Mouse (Mus musculus): ENCODE measurements around the gene Nlrc5. TPM values are rescaled to one million over a fixed set of nuclear protein-coding genes. Genes with fewer than 3 reads are reported as not detected.
"Not testable (repeated sequence)": the region's sequence is repeated elsewhere in the genome, so short reads cannot be mapped to it uniquely, and the experiment has no call there.

Gene Nlrc5
- polyA plus RNA-seq, 1 experiment from 2014 or later, result not detected

GRCm38 (mm10) chr8:94452991-94453390, 18.8 kb downstream of the Nlrc5 start:
- H3K4me3 ChIP-seq; H3K27me3 ChIP-seq (ENCODE audit: low read depth, poor library complexity, severe bottlenecking); H3K36me3 ChIP-seq; H3K9me3 ChIP-seq (replicated peaks); DNase-seq (ENCODE audit: low spot score); H3K27ac ChIP-seq; H3K4me1 ChIP-seq: not testable (repeated sequence)
- 93% methylated on average over 15 of the region's 15 CpGs for WGBS

GRCm38 (mm10) chr8:94453868-94454488, 19.8 kb downstream of the Nlrc5 start:
- 86% methylated on average over 6 of the region's 6 CpGs for WGBS
- Histone ChIP-seq H3K9me3 (replicated peaks) (no peaks in the 10 kb centered on the region), H3K27me3 (ENCODE audit: low read depth, poor library complexity, severe bottlenecking) (no peaks in the 10 kb centered on the region), H3K4me1 (no peaks in the 10 kb centered on the region), H3K36me3 (no peaks in the 10 kb centered on the region), H3K4me3 (no peak overlapping the region), H3K27ac (no peak overlapping the region)
- DNase-seq (ENCODE audit: low spot score), result no peak

- Histone ChIP-seq H3K4me3 (no peak overlapping the region), H3K27me3 (ENCODE audit: low read depth, poor library complexity, severe bottlenecking) (no peaks in the 10 kb centered on the region), H3K4me1 (no peaks in the 10 kb centered on the region), H3K27ac (no peak overlapping the region), H3K36me3 (no peaks in the 10 kb centered on the region), H3K9me3 (replicated peaks) (no peaks in the 10 kb centered on the region)
- 90% methylated on average over 5 of the region's 5 CpGs for WGBS
- no peak for DNase-seq (ENCODE audit: low spot score)
These were observed 20.7 kb downstream of the Nlrc5 start for GRCm38 (mm10) chr8:94454905-94455304.

- Histone ChIP-seq H3K27ac (no peak overlapping the region), H3K27me3 (ENCODE audit: low read depth, poor library complexity, severe bottlenecking) (no peaks in the 10 kb centered on the region), H3K36me3 (no peaks in the 10 kb centered on the region), H3K4me1 (no peaks in the 10 kb centered on the region), H3K4me3 (no peak overlapping the region), H3K9me3 (replicated peaks) (no peaks in the 10 kb centered on the region)
- no peak for DNase-seq (ENCODE audit: low spot score)
- 89% methylated on average over 5 of the region's 5 CpGs for WGBS
These were observed 21.9 kb downstream of the Nlrc5 start for GRCm38 (mm10) chr8:94456071-94456470.

- Histone ChIP-seq H3K36me3 (no peaks in the 10 kb centered on the region), H3K27me3 (ENCODE audit: low read depth, poor library complexity, severe bottlenecking) (no peaks in the 10 kb centered on the region), H3K4me3 (no peak overlapping the region), H3K27ac (no peak overlapping the region), H3K4me1 (no peaks in the 10 kb centered on the region), H3K9me3 (replicated peaks) (no peaks in the 10 kb centered on the region)
- WGBS, result 73% methylated on average over 2 of the region's 2 CpGs
- DNase-seq (ENCODE audit: low spot score), result no peak
These were observed 24.4 kb downstream of the Nlrc5 start for GRCm38 (mm10) chr8:94458567-94458966.

- H3K36me3 ChIP-seq, result no peaks in the 10 kb centered on the region
- no peaks in the 10 kb centered on the region for H3K9me3 ChIP-seq (replicated peaks)
- no peak overlapping the region for H3K27ac ChIP-seq
- H3K27me3 ChIP-seq (ENCODE audit: low read depth, poor library complexity, severe bottlenecking), result no peaks in the 10 kb centered on the region
- H3K4me3 ChIP-seq, result no peak overlapping the region
- 81% methylated on average over 5 of the region's 5 CpGs for WGBS
- DNase-seq (ENCODE audit: low spot score), result no peak
- 0 out of 2 replicates have a peak, but pooled peaks cover 2% of the 10 kb centered on the region for H3K4me1 ChIP-seq
These were observed 35.5 kb downstream of the Nlrc5 start for GRCm38 (mm10) chr8:94469656-94470055.

- Histone ChIP-seq H3K36me3 (no peaks in the 10 kb centered on the region), H3K27ac (no peak overlapping the region)
- no peak for DNase-seq (ENCODE audit: low spot score)
These were observed 36.6 kb downstream of the Nlrc5 start for GRCm38 (mm10) chr8:94470794-94471193.

GRCm38 (mm10) chr8:94471281-94471680, 37.1 kb downstream of the Nlrc5 start:
- H3K27me3 ChIP-seq (ENCODE audit: low read depth, poor library complexity, severe bottlenecking), result no peaks in the 10 kb centered on the region
- no peak for DNase-seq (ENCODE audit: low spot score)
- no peak overlapping the region for H3K27ac ChIP-seq
- WGBS, result 98% methylated on average over 1 of the region's 1 CpGs
- H3K4me1 ChIP-seq, result 0 out of 2 replicates have a peak, but pooled peaks cover 2% of the 10 kb centered on the region
- no peak overlapping the region for H3K4me3 ChIP-seq
- H3K9me3 ChIP-seq (replicated peaks), result no peaks in the 10 kb centered on the region
- H3K36me3 ChIP-seq, result no peaks in the 10 kb centered on the region

More at GRCm38 (mm10) chr8:94470794-94471193, 36.6 kb downstream of the Nlrc5 start:
- H3K9me3 ChIP-seq (replicated peaks), result no peaks in the 10 kb centered on the region
- 86% methylated on average over 2 of the region's 2 CpGs for WGBS
- H3K27me3 ChIP-seq (ENCODE audit: low read depth, poor library complexity, severe bottlenecking), result no peaks in the 10 kb centered on the region
- H3K4me1 ChIP-seq, result 0 out of 2 replicates have a peak, but pooled peaks cover 2% of the 10 kb centered on the region
- H3K4me3 ChIP-seq, result no peak overlapping the region

- H3K4me3 ChIP-seq, result no peak overlapping the region
- no peak overlapping the region for H3K27ac ChIP-seq
- no peaks in the 10 kb centered on the region for H3K27me3 ChIP-seq (ENCODE audit: low read depth, poor library complexity, severe bottlenecking)
- no peaks in the 10 kb centered on the region for H3K36me3 ChIP-seq
- 88% methylated on average over 8 of the region's 8 CpGs for WGBS
- no peaks in the 10 kb centered on the region for H3K9me3 ChIP-seq (replicated peaks)
- 0 out of 2 replicates have a peak, but pooled peaks cover 2% of the 10 kb centered on the region for H3K4me1 ChIP-seq
- no peak for DNase-seq (ENCODE audit: low spot score)
These were observed 38.6 kb downstream of the Nlrc5 start for GRCm38 (mm10) chr8:94472741-94473140.

- WGBS, result 80% methylated on average over 21 of the region's 21 CpGs
- no peaks in the 10 kb centered on the region for H3K36me3 ChIP-seq
- no peak overlapping the region for H3K4me3 ChIP-seq
- DNase-seq (ENCODE audit: low spot score), result no peak
- H3K4me1 ChIP-seq, result 0 out of 2 replicates have a peak, but pooled peaks cover 2% of the 10 kb centered on the region
- H3K27ac ChIP-seq, result no peak overlapping the region
- H3K27me3 ChIP-seq (ENCODE audit: low read depth, poor library complexity, severe bottlenecking), result no peaks in the 10 kb centered on the region
- H3K9me3 ChIP-seq (replicated peaks), result no peaks in the 10 kb centered on the region
These were observed 39.3 kb downstream of the Nlrc5 start for GRCm38 (mm10) chr8:94473431-94473830.

- Histone ChIP-seq H3K4me1 (0 out of 2 replicates have a peak, but pooled peaks cover 2% of the 10 kb centered on the region), H3K36me3 (no peaks in the 10 kb centered on the region), H3K27ac (no peak overlapping the region), H3K9me3 (replicated peaks) (no peaks in the 10 kb centered on the region), H3K4me3 (no peak overlapping the region), H3K27me3 (ENCODE audit: low read depth, poor library complexity, severe bottlenecking) (no peaks in the 10 kb centered on the region)
- WGBS, result 82% methylated on average over 8 of the region's 8 CpGs
- no peak for DNase-seq (ENCODE audit: low spot score)
These were observed 41.6 kb downstream of the Nlrc5 start for GRCm38 (mm10) chr8:94475786-94476185.

- WGBS, result 83% methylated on average over 7 of the region's 7 CpGs
- Histone ChIP-seq H3K9me3 (replicated peaks) (no peaks in the 10 kb centered on the region), H3K27ac (no peak overlapping the region), H3K27me3 (ENCODE audit: low read depth, poor library complexity, severe bottlenecking) (no peaks in the 10 kb centered on the region), H3K36me3 (no peaks in the 10 kb centered on the region), H3K4me3 (no peak overlapping the region), H3K4me1 (0 out of 2 replicates have a peak, but pooled peaks cover 2% of the 10 kb centered on the region)
- DNase-seq (ENCODE audit: low spot score), result no peak
These were observed 42.7 kb downstream of the Nlrc5 start for GRCm38 (mm10) chr8:94476846-94477245.

- Histone ChIP-seq H3K4me3 (no peak overlapping the region), H3K4me1 (no peaks in the 10 kb centered on the region), H3K9me3 (replicated peaks) (no peaks in the 10 kb centered on the region), H3K27me3 (ENCODE audit: low read depth, poor library complexity, severe bottlenecking) (no peaks in the 10 kb centered on the region), H3K36me3 (no peaks in the 10 kb centered on the region), H3K27ac (no peak overlapping the region)
- DNase-seq (ENCODE audit: low spot score), result no peak
- WGBS, result 6% methylated on average over 6 of the region's 6 CpGs
These were observed 47.9 kb downstream of the Nlrc5 start for GRCm38 (mm10) chr8:94482051-94482450.

- Histone ChIP-seq H3K27me3 (ENCODE audit: low read depth, poor library complexity, severe bottlenecking) (no peaks in the 10 kb centered on the region), H3K4me1 (no peaks in the 10 kb centered on the region), H3K27ac (no peak overlapping the region), H3K36me3 (no peaks in the 10 kb centered on the region), H3K4me3 (no peak overlapping the region), H3K9me3 (replicated peaks) (no peaks in the 10 kb centered on the region)
- no peak for DNase-seq (ENCODE audit: low spot score)
- WGBS, result 82% methylated on average over 3 of the region's 3 CpGs
These were observed 51.1 kb downstream of the Nlrc5 start for GRCm38 (mm10) chr8:94485288-94485687.

Measured in limb, embryonic 10.5 days (tissue).